Mouse (Mus musculus): ENCODE results near the gene Idua. TPM values are rescaled to one million over a fixed set of nuclear protein-coding genes. Genes with fewer than 3 reads are reported as not detected.

Idua gene
- polyA plus RNA-seq, 1 experiment from 2014 or later, result 12.7 TPM

- no peak overlapping the region for H3K4me3 ChIP-seq (replicated peaks; ENCODE audit: low read depth, low read length)
- WGBS, result 64% methylated on average over 3 of the region's 3 CpGs
- DNase-seq, result no peak
- H3K9me3 ChIP-seq (ENCODE audit: control insufficient read depth, low read length), result no peaks in the 10 kb centered on the region
- ATAC-seq (ENCODE audit: low FRiP score, low TSS enrichment), result no peak
- no peaks in the 10 kb centered on the region for H3K27me3 ChIP-seq (ENCODE audit: control insufficient read depth, insufficient read depth, low read length)
- no peak overlapping the region for H3K27ac ChIP-seq (replicated peaks; ENCODE audit: low read depth, low read length)
- no peak overlapping the region for H3K9ac ChIP-seq (replicated peaks; ENCODE audit: low read length)
- 0 out of 2 replicates have a peak, but pooled peaks cover 5% of the 10 kb centered on the region for H3K4me1 ChIP-seq (ENCODE audit: control insufficient read depth, insufficient read depth, low read length)
- H3K4me2 ChIP-seq (ENCODE audit: low read length), result no peak overlapping the region
- H3K36me3 ChIP-seq (ENCODE audit: control insufficient read depth, insufficient read depth, low read length), result 0 out of 2 replicates have a peak, but pooled peaks cover 6% of the 10 kb centered on the region
Observed at GRCm38 (mm10) chr5:108700346-108700745, 40.2 kb downstream of the Idua start.

GRCm38 (mm10) chr5:108701341-108702021 is 41.4 kb downstream of the Idua start:
- DNase-seq, result no peak
- no peaks in the 10 kb centered on the region for H3K9me3 ChIP-seq (ENCODE audit: control insufficient read depth, low read length)
- ATAC-seq (ENCODE audit: low FRiP score, low TSS enrichment), result no peak
- no peak overlapping the region for H3K4me2 ChIP-seq (ENCODE audit: low read length)
- WGBS, result 66% methylated on average over 10 of the region's 10 CpGs
- no peak overlapping the region for H3K4me3 ChIP-seq (replicated peaks; ENCODE audit: low read depth, low read length)
- H3K27me3 ChIP-seq (ENCODE audit: control insufficient read depth, insufficient read depth, low read length), result no peaks in the 10 kb centered on the region
- H3K4me1 ChIP-seq (ENCODE audit: control insufficient read depth, insufficient read depth, low read length), result 0 out of 2 replicates have a peak, but pooled peaks cover 5% of the 10 kb centered on the region
- no peak overlapping the region for H3K27ac ChIP-seq (replicated peaks; ENCODE audit: low read depth, low read length)
- H3K36me3 ChIP-seq (ENCODE audit: control insufficient read depth, insufficient read depth, low read length), result 0 out of 2 replicates have a peak, but pooled peaks cover 14% of the 10 kb centered on the region
- H3K9ac ChIP-seq (replicated peaks; ENCODE audit: low read length), result no peak overlapping the region

GRCm38 (mm10) chr5:108703754-108704626 is 43.9 kb downstream of the Idua start:
- 0 out of 2 replicates have a peak, but pooled peaks cover 16% of the 10 kb centered on the region for H3K36me3 ChIP-seq (ENCODE audit: control insufficient read depth, insufficient read depth, low read length)
- no peak overlapping the region for H3K4me2 ChIP-seq (ENCODE audit: low read length)
- DNase-seq, result no peak
- WGBS, result 92% methylated on average over 12 of the region's 12 CpGs
- no peaks in the 10 kb centered on the region for H3K4me1 ChIP-seq (ENCODE audit: control insufficient read depth, insufficient read depth, low read length)
- no peak for ATAC-seq (ENCODE audit: low FRiP score, low TSS enrichment)
- H3K27ac ChIP-seq (replicated peaks; ENCODE audit: low read depth, low read length), result no peak overlapping the region
- no peaks in the 10 kb centered on the region for H3K27me3 ChIP-seq (ENCODE audit: control insufficient read depth, insufficient read depth, low read length)
- H3K4me3 ChIP-seq (replicated peaks; ENCODE audit: low read depth, low read length), result no peak overlapping the region
- H3K9me3 ChIP-seq (ENCODE audit: control insufficient read depth, low read length), result no peaks in the 10 kb centered on the region
- no peak overlapping the region for H3K9ac ChIP-seq (replicated peaks; ENCODE audit: low read length)

- no peaks in the 10 kb centered on the region for H3K27me3 ChIP-seq (ENCODE audit: control insufficient read depth, insufficient read depth, low read length)
- ATAC-seq (ENCODE audit: low FRiP score, low TSS enrichment) (no peak), DNase-seq (no peak)
- no peak overlapping the region for H3K4me2 ChIP-seq (ENCODE audit: low read length)
- no peaks in the 10 kb centered on the region for H3K9me3 ChIP-seq (ENCODE audit: control insufficient read depth, low read length)
- WGBS, result 91% methylated on average over 2 of the region's 2 CpGs
- H3K36me3 ChIP-seq (ENCODE audit: control insufficient read depth, insufficient read depth, low read length), result 0 out of 2 replicates have a peak, but pooled peaks cover 16% of the 10 kb centered on the region
- no peak overlapping the region for H3K4me3 ChIP-seq (replicated peaks; ENCODE audit: low read depth, low read length)
- no peak overlapping the region for H3K27ac ChIP-seq (replicated peaks; ENCODE audit: low read depth, low read length)
- H3K9ac ChIP-seq (replicated peaks; ENCODE audit: low read length), result no peak overlapping the region
- no peaks in the 10 kb centered on the region for H3K4me1 ChIP-seq (ENCODE audit: control insufficient read depth, insufficient read depth, low read length)
Observed at GRCm38 (mm10) chr5:108707758-108708157, 47.6 kb downstream of the Idua start.

- DNase-seq (no peak), ATAC-seq (ENCODE audit: low FRiP score, low TSS enrichment) (no peak)
- H3K4me3 ChIP-seq (replicated peaks; ENCODE audit: low read depth, low read length), result no peak overlapping the region
- no peak overlapping the region for H3K4me2 ChIP-seq (ENCODE audit: low read length)
- no peaks in the 10 kb centered on the region for H3K4me1 ChIP-seq (ENCODE audit: control insufficient read depth, insufficient read depth, low read length)
- H3K9me3 ChIP-seq (ENCODE audit: control insufficient read depth, low read length), result no peaks in the 10 kb centered on the region
- 0 out of 2 replicates have a peak, but pooled peaks cover 16% of the 10 kb centered on the region for H3K36me3 ChIP-seq (ENCODE audit: control insufficient read depth, insufficient read depth, low read length)
- no peak overlapping the region for H3K27ac ChIP-seq (replicated peaks; ENCODE audit: low read depth, low read length)
- H3K27me3 ChIP-seq (ENCODE audit: control insufficient read depth, insufficient read depth, low read length), result no peaks in the 10 kb centered on the region
- H3K9ac ChIP-seq (replicated peaks; ENCODE audit: low read length), result no peak overlapping the region
- 100% methylated on average over 1 of the region's 1 CpGs for WGBS
Observed at GRCm38 (mm10) chr5:108708419-108708818, 48.3 kb downstream of the Idua start.

GRCm38 (mm10) chr5:108708981-108709731 is 49.0 kb downstream of the Idua start:
- Histone ChIP-seq H3K27me3 (ENCODE audit: control insufficient read depth, insufficient read depth, low read length) (no peaks in the 10 kb centered on the region), H3K4me2 (ENCODE audit: low read length) (no peak overlapping the region), H3K36me3 (ENCODE audit: control insufficient read depth, insufficient read depth, low read length) (0 out of 2 replicates have a peak, but pooled peaks cover 16% of the 10 kb centered on the region), H3K4me1 (ENCODE audit: control insufficient read depth, insufficient read depth, low read length) (no peaks in the 10 kb centered on the region), H3K9me3 (ENCODE audit: control insufficient read depth, low read length) (no peaks in the 10 kb centered on the region), H3K27ac (replicated peaks; ENCODE audit: low read depth, low read length) (no peak overlapping the region), H3K4me3 (replicated peaks; ENCODE audit: low read depth, low read length) (no peak overlapping the region), H3K9ac (replicated peaks; ENCODE audit: low read length) (no peak overlapping the region)
- DNase-seq (no peak), ATAC-seq (ENCODE audit: low FRiP score, low TSS enrichment) (no peak)
- WGBS, result 64% methylated on average over 6 of the region's 6 CpGs

GRCm38 (mm10) chr5:108711968-108712367 is 51.8 kb downstream of the Idua start:
- DNase-seq (no peak), ATAC-seq (ENCODE audit: low FRiP score, low TSS enrichment) (no peak)
- Histone ChIP-seq H3K27me3 (ENCODE audit: control insufficient read depth, insufficient read depth, low read length) (no peaks in the 10 kb centered on the region), H3K27ac (replicated peaks; ENCODE audit: low read depth, low read length) (no peak overlapping the region), H3K9me3 (ENCODE audit: control insufficient read depth, low read length) (no peaks in the 10 kb centered on the region), H3K9ac (replicated peaks; ENCODE audit: low read length) (no peak overlapping the region), H3K36me3 (ENCODE audit: control insufficient read depth, insufficient read depth, low read length) (0 out of 2 replicates have a peak, but pooled peaks cover under 1% of the 10 kb centered on the region), H3K4me2 (ENCODE audit: low read length) (no peak overlapping the region), H3K4me3 (replicated peaks; ENCODE audit: low read depth, low read length) (no peak overlapping the region), H3K4me1 (ENCODE audit: control insufficient read depth, insufficient read depth, low read length) (no peaks in the 10 kb centered on the region)
- WGBS, result 80% methylated on average over 6 of the region's 6 CpGs

- Histone ChIP-seq H3K4me3 (replicated peaks; ENCODE audit: low read depth, low read length) (no peak overlapping the region), H3K27me3 (ENCODE audit: control insufficient read depth, insufficient read depth, low read length) (no peaks in the 10 kb centered on the region), H3K36me3 (ENCODE audit: control insufficient read depth, insufficient read depth, low read length) (no peaks in the 10 kb centered on the region), H3K9ac (replicated peaks; ENCODE audit: low read length) (no peak overlapping the region), H3K9me3 (ENCODE audit: control insufficient read depth, low read length) (no peaks in the 10 kb centered on the region), H3K4me2 (ENCODE audit: low read length) (no peak overlapping the region), H3K27ac (replicated peaks; ENCODE audit: low read depth, low read length) (no peak overlapping the region), H3K4me1 (ENCODE audit: control insufficient read depth, insufficient read depth, low read length) (no peaks in the 10 kb centered on the region)
- WGBS, result 93% methylated on average over 2 of the region's 2 CpGs
- no peak for ATAC-seq (ENCODE audit: low FRiP score, low TSS enrichment)
- DNase-seq, result no peak
Observed at GRCm38 (mm10) chr5:108713096-108713495, 53.0 kb downstream of the Idua start.

All from midbrain, embryonic 14.5 days (tissue).